Mouse (Mus musculus) liver, embryonic 16.5 days (tissue): ENCODE data around the gene Lrrc1. TPM values are rescaled to one million over a fixed set of nuclear protein-coding genes. Genes with fewer than 3 reads are reported as not detected.

Experiments
- ATAC-seq: fragments of 200-750 bp; cut with Nextera tagmentation; 2 replicates; pipeline ENCODE4 v1.8.0; 2017; ENCODE audit warnings: low read depth, mild to moderate bottlenecking, moderate number of reproducible peaks, moderate library complexity
- H3K27ac ChIP-seq: fragments of 300-500 bp; sonication (generic); 2 replicates; pipeline ENCODE4 v1.5.1; 2014; ENCODE audit warnings: mild to moderate bottlenecking, low read length
- H3K27me3 ChIP-seq: fragments of 300-500 bp; sonication (generic); 2 replicates; pipeline ENCODE4 v1.6.1; 2014; ENCODE audit warnings: low read depth, low read length, mixed read lengths; ENCODE audit not compliant: control insufficient read depth, insufficient read depth
- H3K36me3 ChIP-seq: fragments of 300-500 bp; sonication (generic); 2 replicates; pipeline ENCODE4 v1.6.1; 2014; ENCODE audit warnings: mild to moderate bottlenecking; ENCODE audit not compliant: control insufficient read depth, insufficient read depth
- H3K4me1 ChIP-seq: fragments of 300-500 bp; sonication (generic); 2 replicates; pipeline ENCODE4 v1.6.1; 2014; ENCODE audit warnings: low read depth, low read length, mixed read lengths; ENCODE audit not compliant: control insufficient read depth
- H3K4me2 ChIP-seq: fragments of 300-500 bp; sonication (generic); 2 replicates; pipeline ENCODE4 v1.6.1; 2014; ENCODE audit warnings: low read depth, low read length, mixed read lengths
- H3K4me3 ChIP-seq: fragments of 300-500 bp; sonication (generic); 2 replicates; pipeline ENCODE4 v1.5.1; 2014; ENCODE audit warnings: low read depth, mild to moderate bottlenecking, low read length
- H3K9ac ChIP-seq: fragments of 300-500 bp; sonication (generic); 2 replicates; pipeline ENCODE4 v1.6.1; 2014; ENCODE audit warnings: low read depth, low read length
- H3K9me3 ChIP-seq: fragments of 300-500 bp; sonication (generic); replicated peaks from 2 replicates; pipeline ENCODE4 v1.6.1; 2016; ENCODE audit warnings: low read length; ENCODE audit not compliant: control insufficient read depth
- WGBS: fragments of 180-500 bp; shearing (Covaris S2); extraction: QIAGEN DNeasy Blood & Tissue Kit; methylation state at CpG from one replicate; pipeline ENCODE4 v1.1.7; 2014; ENCODE audit not compliant: insufficient replicate concordance; 5-methylcytosine and 5-hydroxymethylcytosine counted together
- polyA plus RNA-seq: library from polyadenylated mRNA; unstranded; fragments of >200 nt; fragmentation: Nextera tagmentation; extraction: Ambion mirVana; gene quantifications from 2 replicates; pipeline ENCODE4 v1.2.1, GENCODE M21; 2015

Gene Lrrc1
- polyA plus RNA-seq, 1 experiment from 2014 or later: 3.3 TPM

GRCm38 (mm10) chr9:77481380-77481779, 63.3 kb downstream of the Lrrc1 start:
- no peaks in the 10 kb centered on the region; the same call in 1 of the 2 replicates for H3K4me1 ChIP-seq
- H3K27me3 ChIP-seq: no peaks in the 10 kb centered on the region
- no peaks in the 10 kb centered on the region for H3K9me3 ChIP-seq
- no peak for ATAC-seq
- H3K36me3 ChIP-seq: no peaks in the 10 kb centered on the region
- no peak overlapping the region for H3K4me2 ChIP-seq
- H3K27ac ChIP-seq: no peak overlapping the region
- no peak overlapping the region for H3K9ac ChIP-seq
- H3K4me3 ChIP-seq: no peak overlapping the region
- 32% methylated on average over 7 of the region's 7 CpGs for WGBS

- Histone ChIP-seq H3K27me3 (no peaks in the 10 kb centered on the region), H3K36me3 (no peaks in the 10 kb centered on the region), H3K4me2 (no peak overlapping the region), H3K4me3 (no peak overlapping the region), H3K9ac (no peak overlapping the region), H3K9me3 (no peaks in the 10 kb centered on the region), H3K27ac (no peak overlapping the region), H3K4me1 (no peaks in the 10 kb centered on the region; the same call in 1 of the 2 replicates)
- no peak for ATAC-seq
- 36% methylated on average over 9 of the region's 9 CpGs for WGBS
Measured at GRCm38 (mm10) chr9:77480574-77481319, 63.9 kb downstream of the Lrrc1 start.

GRCm38 (mm10) chr9:77480001-77480400, 64.7 kb downstream of the Lrrc1 start:
- no peak for ATAC-seq
- no peaks in the 10 kb centered on the region for H3K36me3 ChIP-seq
- WGBS: 63% methylated on average over 7 of the region's 7 CpGs

GRCm38 (mm10) chr9:77478166-77478920, 66.3 kb downstream of the Lrrc1 start:
- Histone ChIP-seq H3K9me3 (no peaks in the 10 kb centered on the region), H3K4me1 (no peaks in the 10 kb centered on the region; the same call in 1 of the 2 replicates), H3K9ac (no peak overlapping the region), H3K36me3 (no peaks in the 10 kb centered on the region), H3K4me3 (no peak overlapping the region), H3K27ac (no peak overlapping the region), H3K27me3 (no peaks in the 10 kb centered on the region), H3K4me2 (no peak overlapping the region)
- no peak for ATAC-seq
- 61% methylated on average over 10 of the region's 10 CpGs for WGBS

More at GRCm38 (mm10) chr9:77480001-77480400, 64.7 kb downstream of the Lrrc1 start:
- Histone ChIP-seq H3K4me3 (no peak overlapping the region), H3K9me3 (no peaks in the 10 kb centered on the region), H3K4me1 (no peaks in the 10 kb centered on the region; the same call in 1 of the 2 replicates), H3K27me3 (no peaks in the 10 kb centered on the region), H3K4me2 (no peak overlapping the region), H3K9ac (no peak overlapping the region), H3K27ac (no peak overlapping the region)

- H3K4me3 ChIP-seq: no peak overlapping the region
- no peak overlapping the region for H3K4me2 ChIP-seq
- 78% methylated on average over 4 of the region's 4 CpGs for WGBS
Measured at GRCm38 (mm10) chr9:77474535-77474934, 70.1 kb downstream of the Lrrc1 start.

GRCm38 (mm10) chr9:77472557-77472956, 72.1 kb downstream of the Lrrc1 start:
- Histone ChIP-seq H3K27me3 (no peaks in the 10 kb centered on the region), H3K27ac (no peak overlapping the region), H3K4me1 (no peaks in the 10 kb centered on the region), H3K36me3 (no peaks in the 10 kb centered on the region), H3K4me3 (no peak overlapping the region), H3K9ac (no peak overlapping the region), H3K4me2 (no peak overlapping the region), H3K9me3 (no peaks in the 10 kb centered on the region)
- 61% methylated on average over 8 of the region's 8 CpGs for WGBS
- no peak for ATAC-seq

More at GRCm38 (mm10) chr9:77474535-77474934, 70.1 kb downstream of the Lrrc1 start:
- Histone ChIP-seq H3K9me3 (no peaks in the 10 kb centered on the region), H3K36me3 (no peaks in the 10 kb centered on the region), H3K9ac (no peak overlapping the region), H3K4me1 (no peaks in the 10 kb centered on the region), H3K27ac (no peak overlapping the region), H3K27me3 (no peaks in the 10 kb centered on the region)
- no peak for ATAC-seq

- Histone ChIP-seq H3K36me3 (no peaks in the 10 kb centered on the region), H3K27me3 (no peaks in the 10 kb centered on the region), H3K9ac (no peak overlapping the region), H3K4me1 (no peaks in the 10 kb centered on the region), H3K4me3 (no peak overlapping the region), H3K4me2 (no peak overlapping the region), H3K9me3 (no peaks in the 10 kb centered on the region), H3K27ac (no peak overlapping the region)
- 72% methylated on average over 12 of the region's 12 CpGs for WGBS
- no peak for ATAC-seq
Measured at GRCm38 (mm10) chr9:77471646-77472220, 72.9 kb downstream of the Lrrc1 start.

- WGBS: 44% methylated on average over 20 of the region's 20 CpGs
- no peaks in the 10 kb centered on the region for H3K9me3 ChIP-seq
- H3K4me2 ChIP-seq: no peak overlapping the region
- no peak overlapping the region for H3K27ac ChIP-seq
- no peak overlapping the region for H3K9ac ChIP-seq
- H3K4me3 ChIP-seq: no peak overlapping the region
- H3K36me3 ChIP-seq: no peaks in the 10 kb centered on the region
- no peaks in the 10 kb centered on the region for H3K27me3 ChIP-seq
- ATAC-seq: no peak
- H3K4me1 ChIP-seq: no peaks in the 10 kb centered on the region
Measured at GRCm38 (mm10) chr9:77469791-77470607, 74.7 kb downstream of the Lrrc1 start.
